Mouse (Mus musculus) bone marrow macrophage, adult 2 months (primary cell): ENCODE measurements at regions not wholly inside any gene's neighbourhood (a gene's known extent, or its start where the extent isn't known, plus 50 kb on each side); places are given as distances from the start of the nearest gene placed in this dataset.

ENCODE experiments used
- CTCF ChIP-seq: IDR thresholded peaks from 2 replicates; pipeline ENCODE4 v1.5.1; 2012; ENCODE audit warnings: low read depth, mild to moderate bottlenecking, low read length, moderate library complexity
- POLR2A ChIP-seq: IDR thresholded peaks from 2 replicates; pipeline ENCODE4 v1.6.1; 2012; ENCODE audit warnings: mild to moderate bottlenecking, low read depth, low read length, borderline replicate concordance

- TF ChIP-seq CTCF (no peak), POLR2A (no peak)
Observed at GRCm38 (mm10) chr11:112480360-112480759, 301.7 kb upstream of the Sox9 start.
